Mouse (Mus musculus) layer of hippocampus, adult 9-10 months (tissue): ENCODE results near the gene Tcerg1l.

Source experiments
- DNase-seq: peaks from one replicate; pipeline ENCODE4 v3.0.0; 2022; ENCODE audit warnings: low spot score

Tcerg1l gene

GRCm38 (mm10) chr7:138357475-138357874 is 40.1 kb downstream of the Tcerg1l start:
- no peak for DNase-seq

- no peak for DNase-seq
Measured at GRCm38 (mm10) chr7:138356655-138357449, 40.7 kb downstream of the Tcerg1l start.

- no peak for DNase-seq
Measured at GRCm38 (mm10) chr7:138345451-138345850, 52.1 kb downstream of the Tcerg1l start.

- no peak for DNase-seq
Measured at GRCm38 (mm10) chr7:138338451-138338850, 59.1 kb downstream of the Tcerg1l start.

- no peak for DNase-seq
Measured at GRCm38 (mm10) chr7:138337946-138338345, 59.6 kb downstream of the Tcerg1l start.

- DNase-seq: no peak
Measured at GRCm38 (mm10) chr7:138332504-138333168, 64.9 kb downstream of the Tcerg1l start.

- DNase-seq: no peak
Measured at GRCm38 (mm10) chr7:138331266-138331665, 66.3 kb downstream of the Tcerg1l start.

- DNase-seq: no peak
Measured at GRCm38 (mm10) chr7:138328637-138329036, 68.9 kb downstream of the Tcerg1l start.

GRCm38 (mm10) chr7:138326760-138327159 is 70.8 kb downstream of the Tcerg1l start:
- DNase-seq: no peak

GRCm38 (mm10) chr7:138313733-138314132 is 83.8 kb downstream of the Tcerg1l start:
- DNase-seq: no peak

- DNase-seq: no peak
Measured at GRCm38 (mm10) chr7:138306126-138306525, 91.4 kb downstream of the Tcerg1l start.

- DNase-seq: no peak
Measured at GRCm38 (mm10) chr7:138284790-138285189, 112.7 kb downstream of the Tcerg1l start.

GRCm38 (mm10) chr7:138275263-138275662 is 122.3 kb downstream of the Tcerg1l start:
- DNase-seq: no peak

GRCm38 (mm10) chr7:138271328-138271727 is 126.2 kb downstream of the Tcerg1l start:
- DNase-seq: no peak

- DNase-seq: no peak
Measured at GRCm38 (mm10) chr7:138269386-138269785, 128.1 kb downstream of the Tcerg1l start.

- DNase-seq: no peak
Measured at GRCm38 (mm10) chr7:138267976-138268646, 129.4 kb downstream of the Tcerg1l start.

GRCm38 (mm10) chr7:138248612-138249011 is 148.9 kb downstream of the Tcerg1l start:
- no peak for DNase-seq

- DNase-seq: no peak
Measured at GRCm38 (mm10) chr7:138248176-138248575, 149.4 kb downstream of the Tcerg1l start.

- DNase-seq: no peak
Measured at GRCm38 (mm10) chr7:138246684-138247083, 150.8 kb downstream of the Tcerg1l start.

GRCm38 (mm10) chr7:138242229-138242628 is 155.3 kb downstream of the Tcerg1l start:
- no peak for DNase-seq

- DNase-seq: no peak
Measured at GRCm38 (mm10) chr7:138237708-138238225, 159.8 kb downstream of the Tcerg1l start.

- no peak for DNase-seq
Measured at GRCm38 (mm10) chr7:138224252-138224651, 173.3 kb downstream of the Tcerg1l start.

GRCm38 (mm10) chr7:138222951-138223350 is 174.6 kb downstream of the Tcerg1l start:
- DNase-seq: no peak
